Mouse (Mus musculus) limb, embryonic 10.5 days (tissue): ENCODE data around the gene Klri1. TPM values are rescaled to one million over a fixed set of nuclear protein-coding genes. Genes with fewer than 3 reads are reported as not detected.
"Not testable (repeated sequence)": the region's sequence is repeated elsewhere in the genome, so short reads cannot be mapped to it uniquely, and the experiment has no call there.

Experiments
- DNase-seq: peaks from one replicate; pipeline ENCODE4 v3.0.0-alpha.2; 2017; ENCODE audit warnings: low spot score
- H3K27ac ChIP-seq: fragments of 300-500 bp; sonication (generic); 2 replicates; pipeline ENCODE4 v1.5.1; 2016; ENCODE audit warnings: mild to moderate bottlenecking
- H3K27me3 ChIP-seq: fragments of 300-500 bp; sonication (generic); 2 replicates; pipeline ENCODE4 v1.6.1; 2016; ENCODE audit warnings: low read depth, mild to moderate bottlenecking; ENCODE audit not compliant: poor library complexity, severe bottlenecking
- H3K36me3 ChIP-seq: fragments of 300-500 bp; sonication (generic); 2 replicates; pipeline ENCODE4 v1.6.1; 2016; ENCODE audit warnings: mild to moderate bottlenecking, moderate library complexity
- H3K4me1 ChIP-seq: fragments of 300-500 bp; sonication (generic); 2 replicates; pipeline ENCODE4 v1.6.1; 2016
- H3K4me3 ChIP-seq: fragments of 300-500 bp; sonication (generic); 2 replicates; pipeline ENCODE4 v1.5.1; 2016; ENCODE audit warnings: mild to moderate bottlenecking, moderate library complexity
- H3K9me3 ChIP-seq: fragments of 300-500 bp; sonication (generic); replicated peaks from 2 replicates; pipeline ENCODE4 v1.6.1; 2016; ENCODE audit warnings: mild to moderate bottlenecking
- WGBS: fragments of 180-500 bp; shearing (Covaris S2); methylation state at CpG from one replicate; pipeline ENCODE4 v1.1.7; 2016; 5-methylcytosine and 5-hydroxymethylcytosine counted together
- polyA plus RNA-seq: library from polyadenylated mRNA; unstranded; fragments of >200 nt; fragmentation: Nextera tagmentation; extraction: Ambion mirVana; gene quantifications from 2 replicates; pipeline ENCODE4 v1.2.1, GENCODE M21; 2016

Klri1 gene
- not detected in 2 replicates for polyA plus RNA-seq

- DNase-seq: no peak
- 93% methylated on average over 4 of the region's 4 CpGs for WGBS
- no peaks in the 10 kb centered on the region for H3K4me1 ChIP-seq
- no peaks in the 10 kb centered on the region for H3K36me3 ChIP-seq
- H3K9me3 ChIP-seq: no peaks in the 10 kb centered on the region
- no peak within 1 kb of the TSS for H3K27ac ChIP-seq
- no peaks in the 10 kb centered on the region for H3K27me3 ChIP-seq
- H3K4me3 ChIP-seq: no peak within 1 kb of the TSS
These were observed at the start of gene Klri1 for GRCm38 (mm10) chr6:129717032-129717431. Gene Klri1, minus strand, starts transcription at chr6:129717132.

- no peaks in the 10 kb centered on the region for H3K36me3 ChIP-seq
- no peaks in the 10 kb centered on the region for H3K9me3 ChIP-seq
- DNase-seq: no peak
- no peaks in the 10 kb centered on the region for H3K27me3 ChIP-seq
- no peaks in the 10 kb centered on the region for H3K4me1 ChIP-seq
- H3K27ac ChIP-seq: no peak overlapping the region
- WGBS: 82% methylated on average over 3 of the region's 3 CpGs
- no peak overlapping the region for H3K4me3 ChIP-seq
These were observed 30.7 kb upstream of the Klri1 start for GRCm38 (mm10) chr6:129747654-129748032.

GRCm38 (mm10) chr6:129747016-129747653 lies 30.2 kb upstream of the Klri1 start:
- Histone ChIP-seq H3K9me3 (no peaks in the 10 kb centered on the region), H3K4me3 (no peak overlapping the region), H3K27ac (no peak overlapping the region), H3K36me3 (no peaks in the 10 kb centered on the region), H3K4me1 (no peaks in the 10 kb centered on the region), H3K27me3 (no peaks in the 10 kb centered on the region)
- DNase-seq: no peak
- 93% methylated on average over 4 of the region's 4 CpGs for WGBS

- Histone ChIP-seq H3K4me1 (no peaks in the 10 kb centered on the region), H3K27ac (no peak overlapping the region), H3K27me3 (no peaks in the 10 kb centered on the region), H3K9me3 (no peaks in the 10 kb centered on the region), H3K36me3 (no peaks in the 10 kb centered on the region), H3K4me3 (no peak overlapping the region)
- WGBS: 77% methylated on average over 3 of the region's 3 CpGs
- no peak for DNase-seq
These were observed 29.2 kb upstream of the Klri1 start for GRCm38 (mm10) chr6:129746151-129746550.

GRCm38 (mm10) chr6:129740069-129740721 lies 23.3 kb upstream of the Klri1 start, which contains the start of gene Klri2:
Gene Klri2, minus strand, starts transcription at chr6:129740484.
- H3K9me3 ChIP-seq: no peaks in the 10 kb centered on the region
- H3K27me3 ChIP-seq: no peaks in the 10 kb centered on the region
- 77% methylated on average over 2 of the region's 2 CpGs for WGBS
- no peak for DNase-seq
- H3K27ac ChIP-seq: no peak within 1 kb of the TSS
- H3K4me1 ChIP-seq: no peaks in the 10 kb centered on the region
- no peak within 1 kb of the TSS for H3K4me3 ChIP-seq
- H3K36me3 ChIP-seq: no peaks in the 10 kb centered on the region

GRCm38 (mm10) chr6:129736414-129736813 lies 19.5 kb upstream of the Klri1 start:
- Histone ChIP-seq H3K4me1 (no peaks in the 10 kb centered on the region), H3K9me3 (no peaks in the 10 kb centered on the region), H3K36me3 (no peaks in the 10 kb centered on the region), H3K27me3 (no peaks in the 10 kb centered on the region), H3K27ac (no peak overlapping the region), H3K4me3 (no peak overlapping the region)
- no peak for DNase-seq

GRCm38 (mm10) chr6:129727237-129727636 lies 10.3 kb upstream of the Klri1 start:
- 93% methylated on average over 1 of the region's 1 CpGs for WGBS
- Histone ChIP-seq H3K4me1 (no peaks in the 10 kb centered on the region), H3K27me3 (no peaks in the 10 kb centered on the region), H3K4me3 (no peak overlapping the region), H3K36me3 (no peaks in the 10 kb centered on the region), H3K9me3 (no peaks in the 10 kb centered on the region), H3K27ac (no peak overlapping the region)
- DNase-seq: no peak

- DNase-seq: no peak
- Histone ChIP-seq H3K4me1 (no peaks in the 10 kb centered on the region), H3K27ac (no peak overlapping the region), H3K9me3 (no peaks in the 10 kb centered on the region), H3K36me3 (no peaks in the 10 kb centered on the region), H3K27me3 (no peaks in the 10 kb centered on the region), H3K4me3 (no peak overlapping the region)
- WGBS: 75% methylated on average over 1 of the region's 1 CpGs
These were observed 4.5 kb upstream of the Klri1 start for GRCm38 (mm10) chr6:129721390-129721789.

- Histone ChIP-seq H3K36me3 (no peaks in the 10 kb centered on the region), H3K4me3 (no peak overlapping the region), H3K27ac (no peak overlapping the region), H3K4me1 (no peaks in the 10 kb centered on the region), H3K27me3 (no peaks in the 10 kb centered on the region), H3K9me3 (no peaks in the 10 kb centered on the region)
- 23% methylated on average over 3 of the region's 3 CpGs for WGBS
- no peak for DNase-seq
These were observed 3.6 kb upstream of the Klri1 start for GRCm38 (mm10) chr6:129720487-129720886.

GRCm38 (mm10) chr6:129713566-129713965 lies 3.4 kb downstream of the Klri1 start:
- no peak overlapping the region for H3K4me3 ChIP-seq
- no peaks in the 10 kb centered on the region for H3K4me1 ChIP-seq
- 54% methylated on average over 1 of the region's 1 CpGs for WGBS
- no peak for DNase-seq
- H3K27me3 ChIP-seq: no peaks in the 10 kb centered on the region
- H3K36me3 ChIP-seq: no peaks in the 10 kb centered on the region
- H3K9me3 ChIP-seq: no peaks in the 10 kb centered on the region
- H3K27ac ChIP-seq: no peak overlapping the region

- H3K27ac ChIP-seq, H3K27me3 ChIP-seq, DNase-seq, H3K36me3 ChIP-seq, H3K4me3 ChIP-seq, H3K9me3 ChIP-seq, H3K4me1 ChIP-seq: not testable (repeated sequence)
- 71% methylated on average over 10 of the region's 10 CpGs for WGBS
These were observed 25.5 kb downstream of the Klri1 start for GRCm38 (mm10) chr6:129691436-129691835.

GRCm38 (mm10) chr6:129680379-129680778 lies 36.6 kb downstream of the Klri1 start:
- Histone ChIP-seq H3K9me3 (no peaks in the 10 kb centered on the region), H3K4me1 (no peaks in the 10 kb centered on the region), H3K4me3 (no peak overlapping the region), H3K36me3 (no peaks in the 10 kb centered on the region), H3K27ac (no peak overlapping the region), H3K27me3 (no peaks in the 10 kb centered on the region)
- 76% methylated on average over 1 of the region's 1 CpGs for WGBS
- no peak for DNase-seq

GRCm38 (mm10) chr6:129678873-129679272 lies 38.1 kb downstream of the Klri1 start, which contains the start of gene Klrc1:
Gene Klrc1, minus strand, starts transcription at chr6:129678973.
- Histone ChIP-seq H3K4me1 (no peaks in the 10 kb centered on the region), H3K27ac (no peak within 1 kb of the TSS), H3K27me3 (no peaks in the 10 kb centered on the region), H3K4me3 (no peak within 1 kb of the TSS), H3K9me3 (no peaks in the 10 kb centered on the region), H3K36me3 (no peaks in the 10 kb centered on the region)
- 90% methylated on average over 3 of the region's 3 CpGs for WGBS
- no peak for DNase-seq
